Mouse (Mus musculus) hindlimb bud, embryonic 11.5 days (tissue): ENCODE results near the gene Tmprss4.

Experiments used
- DNase-seq: peaks from one replicate; pipeline ENCODE4 v3.0.0-alpha.2; 2012; ENCODE audit warnings: low read depth, low spot score; ENCODE audit errors: extremely low spot score

The Tmprss4 gene

GRCm38 (mm10) chr9:45197549-45197948, 6.3 kb downstream of the Tmprss4 start:
- no peak for DNase-seq

- no peak for DNase-seq
Observed at GRCm38 (mm10) chr9:45196125-45196830, 7.6 kb downstream of the Tmprss4 start.

- DNase-seq: no peak
Observed at GRCm38 (mm10) chr9:45195468-45195867, 8.4 kb downstream of the Tmprss4 start.

GRCm38 (mm10) chr9:45189661-45190174, 14.2 kb downstream of the Tmprss4 start:
- DNase-seq: no peak

- no peak for DNase-seq
Observed at GRCm38 (mm10) chr9:45188570-45189563, 15.0 kb downstream of the Tmprss4 start.

GRCm38 (mm10) chr9:45185250-45185649, 18.6 kb downstream of the Tmprss4 start:
- DNase-seq: no peak

- no peak for DNase-seq
Observed at GRCm38 (mm10) chr9:45183266-45183665, 20.6 kb downstream of the Tmprss4 start.

GRCm38 (mm10) chr9:45182521-45182920, 21.4 kb downstream of the Tmprss4 start:
- DNase-seq: no peak

- DNase-seq: no peak
Observed at GRCm38 (mm10) chr9:45181770-45182169, 22.1 kb downstream of the Tmprss4 start, which contains the start of gene BC049352. TSS of gene BC049352 (plus strand) at chr9:45182007.

- DNase-seq: no peak
Observed at GRCm38 (mm10) chr9:45179282-45179681, 24.6 kb downstream of the Tmprss4 start.

GRCm38 (mm10) chr9:45173475-45173874, 30.4 kb downstream of the Tmprss4 start:
- DNase-seq: no peak

GRCm38 (mm10) chr9:45171073-45171610, 32.8 kb downstream of the Tmprss4 start:
- no peak for DNase-seq

- no peak for DNase-seq
Observed at GRCm38 (mm10) chr9:45170150-45170549, 33.7 kb downstream of the Tmprss4 start.

GRCm38 (mm10) chr9:45167903-45168302, 36.0 kb downstream of the Tmprss4 start:
- DNase-seq: no peak

GRCm38 (mm10) chr9:45153361-45153760, 50.5 kb downstream of the Tmprss4 start:
- no peak for DNase-seq

GRCm38 (mm10) chr9:45150933-45151332, 53.0 kb downstream of the Tmprss4 start:
- DNase-seq: no peak

- no peak for DNase-seq
Observed at GRCm38 (mm10) chr9:45146267-45146597, 57.7 kb downstream of the Tmprss4 start.

GRCm38 (mm10) chr9:45145533-45146266, 58.2 kb downstream of the Tmprss4 start:
- no peak for DNase-seq

- DNase-seq: no peak
Observed at GRCm38 (mm10) chr9:45142686-45143085, 61.2 kb downstream of the Tmprss4 start.

- DNase-seq: no peak
Observed at GRCm38 (mm10) chr9:45140945-45141344, 62.9 kb downstream of the Tmprss4 start.

GRCm38 (mm10) chr9:45139082-45139481, 64.8 kb downstream of the Tmprss4 start:
- no peak for DNase-seq
